Mouse (Mus musculus) stomach, embryonic 16.5 days (tissue): ENCODE results near the gene Mov10. TPM values are rescaled to one million over a fixed set of nuclear protein-coding genes. Genes with fewer than 3 reads are reported as not detected.

Experiments used
- ATAC-seq: fragments of 200-750 bp; cut with Nextera tagmentation; 2 replicates; pipeline ENCODE4 v1.8.0; 2017; ENCODE audit warnings: moderate number of reproducible peaks, moderate TSS enrichment; ENCODE audit not compliant: insufficient read depth, low FRiP score
- H3K27ac ChIP-seq: fragments of 300-500 bp; sonication (generic); 2 replicates; pipeline ENCODE4 v1.5.1; 2014; ENCODE audit warnings: low read length
- H3K27me3 ChIP-seq: fragments of 300-500 bp; sonication (generic); 2 replicates; pipeline ENCODE4 v1.6.1; 2014; ENCODE audit warnings: low read length, control low read depth, mixed read lengths; ENCODE audit not compliant: control insufficient read depth, insufficient read depth
- H3K36me3 ChIP-seq: fragments of 300-500 bp; sonication (generic); 2 replicates; pipeline ENCODE4 v1.6.1; 2014; ENCODE audit warnings: low read length; ENCODE audit not compliant: control insufficient read depth, insufficient read depth
- H3K4me1 ChIP-seq: fragments of 300-500 bp; sonication (generic); 2 replicates; pipeline ENCODE4 v1.6.1; 2014; ENCODE audit warnings: low read length, control low read depth, mixed read lengths; ENCODE audit not compliant: control insufficient read depth, insufficient read depth
- H3K4me2 ChIP-seq: fragments of 300-500 bp; sonication (generic); 2 replicates; pipeline ENCODE4 v1.6.1; 2014; ENCODE audit warnings: low read depth, low read length, mixed read lengths
- H3K4me3 ChIP-seq: fragments of 300-500 bp; sonication (generic); replicated peaks from 2 replicates; pipeline ENCODE4 v1.5.1; 2014; ENCODE audit warnings: mild to moderate bottlenecking, low read length
- H3K9ac ChIP-seq: fragments of 300-500 bp; sonication (generic); 2 replicates; pipeline ENCODE4 v1.6.1; 2014; ENCODE audit warnings: low read length
- H3K9me3 ChIP-seq: fragments of 300-500 bp; sonication (generic); replicated peaks from 2 replicates; pipeline ENCODE4 v1.6.1; 2016; ENCODE audit warnings: low read length, control low read depth; ENCODE audit not compliant: control insufficient read depth
- WGBS: fragments of 180-500 bp; shearing (Covaris S2); extraction: QIAGEN DNeasy Blood & Tissue Kit; methylation state at CpG from one replicate; pipeline ENCODE4 v1.1.7; 2014; 5-methylcytosine and 5-hydroxymethylcytosine counted together
- polyA plus RNA-seq: library from polyadenylated mRNA; unstranded; fragments of >200 nt; fragmentation: Nextera tagmentation; extraction: Ambion mirVana; gene quantifications from 2 replicates; pipeline ENCODE4 v1.2.1, GENCODE M21; 2015

The Mov10 gene
- polyA plus RNA-seq, 1 experiment from 2014 or later, result 78.2 TPM

GRCm38 (mm10) chr3:104781471-104781903 lies 36.9 kb downstream of the Mov10 start, which contains the start of gene Fam19a3:
Gene Fam19a3 (minus strand): TSS chr3:104781840.
- Histone ChIP-seq H3K4me3 (peak within 1 kb of the TSS; percentile 52), H3K36me3 (no peaks in the 10 kb centered on the region), H3K27me3 (peaks cover 39% of the 10 kb centered on the region), H3K4me2 (peak within 1 kb of the TSS; percentile 99), H3K9me3 (no peaks in the 10 kb centered on the region), H3K4me1 (peaks cover 18% of the 10 kb centered on the region), H3K27ac (no peak within 1 kb of the TSS), H3K9ac (peak within 1 kb of the TSS; percentile 65)
- WGBS, result under 1% methylated on average over 26 of the region's 26 CpGs
- ATAC-seq, result no peak

GRCm38 (mm10) chr3:104780561-104781420 lies 37.6 kb downstream of the Mov10 start, which contains the start of gene Ppm1j:
Gene Ppm1j (plus strand): TSS chr3:104781056.
- peak; percentile 71; the same call in 1 of the 2 replicates for ATAC-seq
- Histone ChIP-seq H3K4me1 (peaks cover 18% of the 10 kb centered on the region), H3K4me3 (peak within 1 kb of the TSS; percentile 52), H3K27ac (no peak within 1 kb of the TSS), H3K36me3 (no peaks in the 10 kb centered on the region), H3K4me2 (peak within 1 kb of the TSS; percentile 99), H3K27me3 (peaks cover 40% of the 10 kb centered on the region), H3K9me3 (no peaks in the 10 kb centered on the region), H3K9ac (peak within 1 kb of the TSS; percentile 65)
- 2% methylated on average over 56 of the region's 56 CpGs for WGBS

- no peak for ATAC-seq
- 1% methylated on average over 7 of the region's 7 CpGs for WGBS
- Histone ChIP-seq H3K36me3 (no peaks in the 10 kb centered on the region), H3K9ac (no peak overlapping the region), H3K27me3 (peaks cover 40% of the 10 kb centered on the region), H3K4me3 (no peak overlapping the region), H3K4me2 (no peak overlapping the region), H3K9me3 (no peaks in the 10 kb centered on the region), H3K4me1 (peaks cover 18% of the 10 kb centered on the region), H3K27ac (no peak overlapping the region)
Measured at GRCm38 (mm10) chr3:104779949-104780348, 38.4 kb downstream of the Mov10 start.

GRCm38 (mm10) chr3:104777342-104777741 lies 41.0 kb downstream of the Mov10 start:
- WGBS, result 2% methylated on average over 20 of the region's 20 CpGs
- Histone ChIP-seq H3K4me1 (peaks cover 17% of the 10 kb centered on the region), H3K27ac (no peak overlapping the region), H3K4me3 (peak overlapping the region; percentile 41), H3K9ac (0 out of 2 replicates have a peak overlapping the region, but pooled peaks have one; percentile 55), H3K36me3 (no peaks in the 10 kb centered on the region), H3K27me3 (peaks cover 37% of the 10 kb centered on the region), H3K4me2 (peak overlapping the region; percentile 62), H3K9me3 (no peaks in the 10 kb centered on the region)
- ATAC-seq, result 0 out of 2 replicates have a peak, but pooled peaks have one; percentile 29

GRCm38 (mm10) chr3:104773301-104773700 lies 45.1 kb downstream of the Mov10 start:
- H3K27ac ChIP-seq, result no peak overlapping the region
- peaks cover 11% of the 10 kb centered on the region for H3K27me3 ChIP-seq
- H3K4me3 ChIP-seq, result no peak overlapping the region
- no peaks in the 10 kb centered on the region for H3K9me3 ChIP-seq
- H3K4me2 ChIP-seq, result no peak overlapping the region
- H3K36me3 ChIP-seq, result no peaks in the 10 kb centered on the region
- no peak for ATAC-seq
- H3K9ac ChIP-seq, result no peak overlapping the region
- WGBS, result 75% methylated on average over 7 of the region's 7 CpGs
- H3K4me1 ChIP-seq, result no peaks in the 10 kb centered on the region

- Histone ChIP-seq H3K4me2 (no peak overlapping the region), H3K27ac (no peak overlapping the region), H3K9me3 (no peaks in the 10 kb centered on the region), H3K4me1 (no peaks in the 10 kb centered on the region), H3K36me3 (no peaks in the 10 kb centered on the region), H3K4me3 (no peak overlapping the region), H3K9ac (no peak overlapping the region), H3K27me3 (peaks cover under 1% of the 10 kb centered on the region; the same call in 1 of the 2 replicates)
- ATAC-seq, result no peak
- WGBS, result 59% methylated on average over 6 of the region's 6 CpGs
Measured at GRCm38 (mm10) chr3:104771460-104771859, 46.9 kb downstream of the Mov10 start.

GRCm38 (mm10) chr3:104770918-104771317 lies 47.4 kb downstream of the Mov10 start:
- WGBS, result 52% methylated on average over 3 of the region's 3 CpGs
- no peak overlapping the region for H3K27ac ChIP-seq
- H3K36me3 ChIP-seq, result no peaks in the 10 kb centered on the region
- no peak overlapping the region for H3K4me3 ChIP-seq
- no peaks in the 10 kb centered on the region for H3K4me1 ChIP-seq
- no peak overlapping the region for H3K4me2 ChIP-seq
- H3K9me3 ChIP-seq, result no peaks in the 10 kb centered on the region
- no peak overlapping the region for H3K9ac ChIP-seq
- ATAC-seq, result no peak
- no peaks in the 10 kb centered on the region for H3K27me3 ChIP-seq

GRCm38 (mm10) chr3:104770035-104770434 lies 48.3 kb downstream of the Mov10 start:
- H3K27me3 ChIP-seq, result no peaks in the 10 kb centered on the region
- H3K4me3 ChIP-seq, result no peak overlapping the region
- WGBS, result 52% methylated on average over 10 of the region's 10 CpGs
- no peaks in the 10 kb centered on the region for H3K4me1 ChIP-seq
- H3K9ac ChIP-seq, result no peak overlapping the region
- H3K27ac ChIP-seq, result no peak overlapping the region
- ATAC-seq, result no peak
- no peaks in the 10 kb centered on the region for H3K9me3 ChIP-seq
- H3K4me2 ChIP-seq, result no peak overlapping the region
- no peaks in the 10 kb centered on the region for H3K36me3 ChIP-seq

- H3K9me3 ChIP-seq, result no peaks in the 10 kb centered on the region
- no peaks in the 10 kb centered on the region for H3K36me3 ChIP-seq
- H3K4me3 ChIP-seq, result no peak overlapping the region
- no peaks in the 10 kb centered on the region for H3K27me3 ChIP-seq
- 69% methylated on average over 3 of the region's 3 CpGs for WGBS
- no peak overlapping the region for H3K27ac ChIP-seq
- no peaks in the 10 kb centered on the region for H3K4me1 ChIP-seq
- no peak for ATAC-seq
- no peak overlapping the region for H3K4me2 ChIP-seq
- no peak overlapping the region for H3K9ac ChIP-seq
Measured at GRCm38 (mm10) chr3:104769135-104769534, 49.2 kb downstream of the Mov10 start.
